Mouse (Mus musculus) c-Kit-positive CD71-positive TER-119-negative erythroid progenitor cells, embryonic 14.5 days (primary cell): ENCODE data around the gene Nrd1.
A peak's percentile ranks its signal among the peaks of the same experiment; 100 is the strongest.

Experiments
- DNase-seq: peaks from one replicate; pipeline ENCODE4 v3.0.0-alpha.2; 2013; ENCODE audit warnings: low read depth

Nrd1 gene

GRCm38 (mm10) chr4:108999999-109000950, at the start of gene Nrd1:
TSS of gene Nrd1 (plus strand) at chr4:109000655.
- DNase-seq, result peak; percentile 100

GRCm38 (mm10) chr4:108951663-108952062, 48.8 kb upstream of the Nrd1 start:
- no peak for DNase-seq

GRCm38 (mm10) chr4:108959696-108960095, 40.8 kb upstream of the Nrd1 start:
- DNase-seq, result no peak

GRCm38 (mm10) chr4:108960619-108961460, 39.6 kb upstream of the Nrd1 start:
- peak; percentile 58 for DNase-seq

- DNase-seq, result no peak
Observed at GRCm38 (mm10) chr4:108963017-108963416, 37.4 kb upstream of the Nrd1 start.

GRCm38 (mm10) chr4:108969517-108969916, 30.9 kb upstream of the Nrd1 start:
- DNase-seq, result no peak

- DNase-seq, result no peak
Observed at GRCm38 (mm10) chr4:108971054-108971453, 29.4 kb upstream of the Nrd1 start.

GRCm38 (mm10) chr4:108976458-108977071, 23.9 kb upstream of the Nrd1 start:
- DNase-seq, result peak; percentile 51

GRCm38 (mm10) chr4:108986833-108987472, 13.5 kb upstream of the Nrd1 start:
- DNase-seq, result no peak

- DNase-seq, result no peak
Observed at GRCm38 (mm10) chr4:108987473-108987842, 13.0 kb upstream of the Nrd1 start.

GRCm38 (mm10) chr4:108989430-108989829, 11.0 kb upstream of the Nrd1 start:
- no peak for DNase-seq

GRCm38 (mm10) chr4:108990032-108990431, 10.4 kb upstream of the Nrd1 start:
- peak; percentile 56 for DNase-seq

- DNase-seq, result no peak
Observed at GRCm38 (mm10) chr4:108990571-108990970, 9.9 kb upstream of the Nrd1 start.

GRCm38 (mm10) chr4:108991811-108992210, 8.6 kb upstream of the Nrd1 start:
- DNase-seq, result no peak

- no peak for DNase-seq
Observed at GRCm38 (mm10) chr4:108992978-108993377, 7.5 kb upstream of the Nrd1 start.

- DNase-seq, result peak; percentile 28
Observed at GRCm38 (mm10) chr4:109000961-109001360, 506 bp downstream of the Nrd1 start.

GRCm38 (mm10) chr4:109008046-109008445, 7.6 kb downstream of the Nrd1 start:
- no peak for DNase-seq

GRCm38 (mm10) chr4:109014091-109014490, 13.6 kb downstream of the Nrd1 start:
- no peak for DNase-seq

GRCm38 (mm10) chr4:109017441-109017840, 17.0 kb downstream of the Nrd1 start:
- no peak for DNase-seq

- DNase-seq, result no peak
Observed at GRCm38 (mm10) chr4:109019301-109019700, 18.8 kb downstream of the Nrd1 start.

GRCm38 (mm10) chr4:109021976-109022375, 21.5 kb downstream of the Nrd1 start:
- no peak for DNase-seq

- no peak for DNase-seq
Observed at GRCm38 (mm10) chr4:109025061-109025460, 24.6 kb downstream of the Nrd1 start.
